ENCODE assay signal across 16 mouse cellular contexts in genomic region chr11:55958372-55958771, GRCm38 (mm10).
DNase-seq lines count a peak whose midpoint lies in the region; ATAC-seq lines count a peak whose summit lies in the region.
"Had no signal": no experiment of that assay in that cellular context is flagged by ENCODE, and none has a peak within 500 bp of the region (broad histone marks: within the 10 kb centered on the region; RNA-seq: fewer than 3 reads in every experiment).

No protein-coding gene starts in this region.

- ATAC-seq in frontal cortex, adult (ENCODE audit: low TSS enrichment) = no peak
- no peak for ATAC-seq in inflammation-experienced regulatory T-cells, adult 6 months
- ATAC-seq: midbrain, embryonic 16.5 days; Patski had no signal

- intact Hi-C loops in left cerebral cortex, postnatal 4 days (cut with DNase I) = no loop called here

- DNase-seq in frontal cortex, adult 2 months (ENCODE audit: extremely low spot score in 1 of 2, low spot score in 1 of 2) = peak; percentile 21 to 45
- peak; percentile 18 for DNase-seq in left cerebral cortex, adult 11 months (ENCODE audit: low spot score)
- no peak for DNase-seq in left cerebral cortex, postnatal 4 days
- peak; percentile 32 for DNase-seq in ES-CJ7 (ENCODE audit: low read depth, low spot score)
- DNase-seq in layer of hippocampus, postnatal 10 days (ENCODE audit: low spot score in 2 of 2) = peak; percentile 26 to 50
- DNase-seq in thymus, postnatal 36 days = no peak
- DNase-seq: cerebellum, adult 11-12 months; cerebellum, postnatal 36 days; heart, adult 11 months; liver; lung, embryonic 14.5 days; thymus, postnatal 4 days had no signal

Comparison
In these comparisons a context has a peak if more than half of its experiments do, and no peak if none do; other contexts are left out.
1. DNase-seq: peak in frontal cortex, adult 2 months (2 of 2), left cerebral cortex, adult 11 months (single experiment), ES-CJ7 (single experiment) and layer of hippocampus, postnatal 10 days (2 of 2); none in left cerebral cortex, postnatal 4 days (single experiment) and thymus, postnatal 36 days (0 of 2).